Mouse (Mus musculus) ES-Bruce4 (cell line): ENCODE measurements at regions not wholly inside any gene's neighbourhood (a gene's known extent, or its start where the extent isn't known, plus 50 kb on each side); places are given as distances from the start of the nearest gene placed in this dataset.

Source experiments
- CTCF ChIP-seq: IDR thresholded peaks from one replicate; pipeline ENCODE4 v1.8.1; 2011; ENCODE audit warnings: low read depth, low read length
- EP300 ChIP-seq: IDR thresholded peaks from 2 replicates; pipeline ENCODE4 v1.6.1; 2011; ENCODE audit warnings: low read depth, low read length; ENCODE audit not compliant: insufficient read depth
- POLR2A ChIP-seq: IDR thresholded peaks from one replicate; pipeline ENCODE4 v1.8.1; 2011; ENCODE audit warnings: low read length; ENCODE audit not compliant: insufficient read depth

GRCm38 (mm10) chr13:60455863-60456551 is 145.7 kb upstream of the Dapk1 start:
- no peak for TF ChIP-seq CTCF
- no peak for TF ChIP-seq EP300
- no peak for TF ChIP-seq POLR2A
